Mouse (Mus musculus) E14TG2a.4 (cell line): ENCODE results near the gene Rpl29.

Source experiments
- H3K27me3 ChIP-seq: 2 replicates; pipeline ENCODE4 v1.6.1; 2014; ENCODE audit warnings: low read length, control low read depth; ENCODE audit not compliant: insufficient read depth
- H3K36me3 ChIP-seq: 2 replicates; pipeline ENCODE4 v1.6.1; 2014; ENCODE audit warnings: low read length, control low read depth; ENCODE audit not compliant: insufficient read depth
- H3K4me1 ChIP-seq: replicated peaks from 2 replicates; pipeline ENCODE4 v1.6.1; 2014; ENCODE audit warnings: low read depth, low read length, control low read depth
- H3K4me3 ChIP-seq: replicated peaks from 2 replicates; pipeline ENCODE4 v1.5.1; 2014; ENCODE audit warnings: mild to moderate bottlenecking, low read length
- H3K9me3 ChIP-seq: 2 replicates; pipeline ENCODE4 v1.6.1; 2014; ENCODE audit warnings: low read length, control low read depth
- CTCF ChIP-seq: conservative IDR thresholded peaks from 2 replicates; pipeline ENCODE4 v1.5.1; 2014; ENCODE audit warnings: low read length
- NANOG ChIP-seq: IDR thresholded peaks from 2 replicates; pipeline ENCODE4 v1.6.1; 2014; ENCODE audit warnings: borderline replicate concordance, low read length, mixed read lengths
- POU5F1 ChIP-seq: IDR thresholded peaks from 2 replicates; pipeline ENCODE4 v1.6.1; 2014; ENCODE audit warnings: low read length, borderline replicate concordance

The Rpl29 gene

GRCm38 (mm10) chr9:106462430-106462800, 33.2 kb downstream of the Rpl29 start:
- TF ChIP-seq NANOG (no peak), CTCF (no peak), POU5F1 (no peak)
- no peaks in the 10 kb centered on the region for H3K9me3 ChIP-seq
- peaks cover 19% of the 10 kb centered on the region for H3K27me3 ChIP-seq
- H3K36me3 ChIP-seq: peaks cover 66% of the 10 kb centered on the region
- no peak overlapping the region for H3K4me3 ChIP-seq
- H3K4me1 ChIP-seq: peaks cover 76% of the 10 kb centered on the region

GRCm38 (mm10) chr9:106463122-106464063, 34.1 kb downstream of the Rpl29 start:
- H3K9me3 ChIP-seq: no peaks in the 10 kb centered on the region
- H3K27me3 ChIP-seq: peaks cover 19% of the 10 kb centered on the region
- TF ChIP-seq CTCF (no peak), POU5F1 (no peak), NANOG (no peak)
- H3K4me1 ChIP-seq: peaks cover 67% of the 10 kb centered on the region
- peaks cover 56% of the 10 kb centered on the region for H3K36me3 ChIP-seq
- peak overlapping the region; percentile 62 for H3K4me3 ChIP-seq

GRCm38 (mm10) chr9:106464751-106465541, 35.7 kb downstream of the Rpl29 start:
- H3K36me3 ChIP-seq: peaks cover 41% of the 10 kb centered on the region
- peak overlapping the region; percentile 87 for H3K4me3 ChIP-seq
- H3K4me1 ChIP-seq: peaks cover 61% of the 10 kb centered on the region
- peaks cover 19% of the 10 kb centered on the region for H3K27me3 ChIP-seq
- no peak for TF ChIP-seq CTCF
- TF ChIP-seq NANOG: no peak
- TF ChIP-seq POU5F1: no peak
- no peaks in the 10 kb centered on the region for H3K9me3 ChIP-seq

- Histone ChIP-seq H3K4me1 (peaks cover 56% of the 10 kb centered on the region), H3K27me3 (peaks cover 19% of the 10 kb centered on the region), H3K36me3 (peaks cover 34% of the 10 kb centered on the region), H3K9me3 (no peaks in the 10 kb centered on the region), H3K4me3 (peak within 1 kb of the TSS; percentile 87)
- no peak for TF ChIP-seq NANOG
- no peak for TF ChIP-seq CTCF
- no peak for TF ChIP-seq POU5F1
These were observed 36.4 kb downstream of the Rpl29 start, which contains the start of gene Gpr62 for GRCm38 (mm10) chr9:106465571-106466200. Gene Gpr62, minus strand, starts transcription at chr9:106465938.

GRCm38 (mm10) chr9:106466721-106467120, 37.5 kb downstream of the Rpl29 start:
- H3K36me3 ChIP-seq: peaks cover 25% of the 10 kb centered on the region
- TF ChIP-seq CTCF (no peak), POU5F1 (no peak), NANOG (no peak)
- no peak overlapping the region for H3K4me3 ChIP-seq
- H3K4me1 ChIP-seq: peaks cover 58% of the 10 kb centered on the region
- H3K9me3 ChIP-seq: no peaks in the 10 kb centered on the region
- peaks cover 19% of the 10 kb centered on the region for H3K27me3 ChIP-seq

GRCm38 (mm10) chr9:106467746-106468145, 38.5 kb downstream of the Rpl29 start:
- Histone ChIP-seq H3K36me3 (peaks cover 15% of the 10 kb centered on the region), H3K27me3 (peaks cover 19% of the 10 kb centered on the region), H3K4me3 (no peak overlapping the region), H3K9me3 (no peaks in the 10 kb centered on the region), H3K4me1 (peaks cover 59% of the 10 kb centered on the region)
- TF ChIP-seq CTCF: no peak
- TF ChIP-seq POU5F1: no peak
- no peak for TF ChIP-seq NANOG

GRCm38 (mm10) chr9:106469317-106469716, 40.1 kb downstream of the Rpl29 start:
- Histone ChIP-seq H3K27me3 (peaks cover 16% of the 10 kb centered on the region), H3K9me3 (no peaks in the 10 kb centered on the region), H3K4me3 (no peak overlapping the region), H3K4me1 (peaks cover 60% of the 10 kb centered on the region), H3K36me3 (peaks cover 1% of the 10 kb centered on the region; the same call in 1 of the 2 replicates)
- TF ChIP-seq CTCF (no peak), POU5F1 (no peak), NANOG (no peak)

- Histone ChIP-seq H3K27me3 (peaks cover 16% of the 10 kb centered on the region), H3K36me3 (no peaks in the 10 kb centered on the region), H3K4me1 (peaks cover 61% of the 10 kb centered on the region), H3K9me3 (no peaks in the 10 kb centered on the region), H3K4me3 (no peak overlapping the region)
- no peak for TF ChIP-seq CTCF
These were observed 40.5 kb downstream of the Rpl29 start for GRCm38 (mm10) chr9:106469776-106470175.
